Mouse (Mus musculus): ENCODE measurements around the gene Ctnnbl1.

Gene Ctnnbl1

GRCm38 (mm10) chr2:157736854-157737850, at the start of gene Ctnnbl1:
Gene Ctnnbl1, plus strand, starts transcription at chr2:157737401.
- DNase-seq (ENCODE audit: low read depth, low spot score), result peak; percentile 99

GRCm38 (mm10) chr2:157687506-157687905, 49.7 kb upstream of the Ctnnbl1 start:
- no peak for DNase-seq (ENCODE audit: low read depth, low spot score)

GRCm38 (mm10) chr2:157691266-157692105, 45.7 kb upstream of the Ctnnbl1 start:
- DNase-seq (ENCODE audit: low read depth, low spot score), result no peak

GRCm38 (mm10) chr2:157692365-157692932, 44.8 kb upstream of the Ctnnbl1 start:
- no peak for DNase-seq (ENCODE audit: low read depth, low spot score)

GRCm38 (mm10) chr2:157693576-157693975, 43.6 kb upstream of the Ctnnbl1 start:
- no peak for DNase-seq (ENCODE audit: low read depth, low spot score)

GRCm38 (mm10) chr2:157696297-157696731, 40.9 kb upstream of the Ctnnbl1 start:
- peak; percentile 76 for DNase-seq (ENCODE audit: low read depth, low spot score)

- DNase-seq (ENCODE audit: low read depth, low spot score), result no peak
Observed at GRCm38 (mm10) chr2:157703155-157703554, 34.0 kb upstream of the Ctnnbl1 start.

- DNase-seq (ENCODE audit: low read depth, low spot score), result no peak
Observed at GRCm38 (mm10) chr2:157704991-157705776, 32.0 kb upstream of the Ctnnbl1 start.

GRCm38 (mm10) chr2:157705777-157706158, 31.4 kb upstream of the Ctnnbl1 start:
- DNase-seq (ENCODE audit: low read depth, low spot score), result no peak

- no peak for DNase-seq (ENCODE audit: low read depth, low spot score)
Observed at GRCm38 (mm10) chr2:157707191-157707923, 29.8 kb upstream of the Ctnnbl1 start.

- no peak for DNase-seq (ENCODE audit: low read depth, low spot score)
Observed at GRCm38 (mm10) chr2:157712677-157713076, 24.5 kb upstream of the Ctnnbl1 start.

- DNase-seq (ENCODE audit: low read depth, low spot score), result no peak
Observed at GRCm38 (mm10) chr2:157715586-157716191, 21.5 kb upstream of the Ctnnbl1 start.

- no peak for DNase-seq (ENCODE audit: low read depth, low spot score)
Observed at GRCm38 (mm10) chr2:157718441-157718840, 18.8 kb upstream of the Ctnnbl1 start.

- DNase-seq (ENCODE audit: low read depth, low spot score), result no peak
Observed at GRCm38 (mm10) chr2:157723883-157724573, 13.2 kb upstream of the Ctnnbl1 start.

GRCm38 (mm10) chr2:157724574-157724914, 12.7 kb upstream of the Ctnnbl1 start:
- no peak for DNase-seq (ENCODE audit: low read depth, low spot score)

GRCm38 (mm10) chr2:157744619-157745018, 7.4 kb downstream of the Ctnnbl1 start:
- DNase-seq (ENCODE audit: low read depth, low spot score), result no peak

GRCm38 (mm10) chr2:157745735-157746134, 8.5 kb downstream of the Ctnnbl1 start:
- peak; percentile 26 for DNase-seq (ENCODE audit: low read depth, low spot score)

- DNase-seq (ENCODE audit: low read depth, low spot score), result no peak
Observed at GRCm38 (mm10) chr2:157746558-157746957, 9.4 kb downstream of the Ctnnbl1 start.

GRCm38 (mm10) chr2:157747989-157748388, 10.8 kb downstream of the Ctnnbl1 start:
- DNase-seq (ENCODE audit: low read depth, low spot score), result no peak

Measured in A20 (cell line).